Mouse (Mus musculus): ENCODE measurements around the gene Bcl2l15. TPM values are rescaled to one million over a fixed set of nuclear protein-coding genes. Genes with fewer than 3 reads are reported as not detected.

Bcl2l15 gene
- polyA plus RNA-seq, 1 experiment from 2014 or later: not detected

- Histone ChIP-seq H3K27me3 (replicated peaks) (no peaks in the 10 kb centered on the region), H3K4me1 (no peaks in the 10 kb centered on the region), H3K4me2 (replicated peaks) (no peak overlapping the region), H3K36me3 (no peaks in the 10 kb centered on the region), H3K9ac (no peak overlapping the region), H3K4me3 (no peak overlapping the region), H3K27ac (no peak overlapping the region), H3K9me3 (no peaks in the 10 kb centered on the region)
- ATAC-seq (ENCODE audit: low FRiP score, low read depth): no peak
- WGBS: 90% methylated on average over 6 of the region's 6 CpGs
Measured at GRCm38 (mm10) chr3:103857977-103858563, 25.7 kb downstream of the Bcl2l15 start.

- 84% methylated on average over 12 of the region's 12 CpGs for WGBS
- no peak for ATAC-seq (ENCODE audit: low FRiP score, low read depth)
Measured at GRCm38 (mm10) chr3:103858881-103859801, 26.7 kb downstream of the Bcl2l15 start, which contains the start of gene Ptpn22. Gene Ptpn22, plus strand, starts transcription at chr3:103859795.

GRCm38 (mm10) chr3:103859851-103860391 is 27.5 kb downstream of the Bcl2l15 start:
- WGBS: 81% methylated on average over 6 of the region's 6 CpGs

More at GRCm38 (mm10) chr3:103858881-103859801, 26.7 kb downstream of the Bcl2l15 start, which contains the start of gene Ptpn22:
- Histone ChIP-seq H3K4me3 (no peak within 1 kb of the TSS), H3K9me3 (no peaks in the 10 kb centered on the region), H3K9ac (no peak within 1 kb of the TSS), H3K27ac (no peak within 1 kb of the TSS), H3K4me2 (replicated peaks) (no peak within 1 kb of the TSS), H3K36me3 (no peaks in the 10 kb centered on the region), H3K27me3 (replicated peaks) (no peaks in the 10 kb centered on the region), H3K4me1 (no peaks in the 10 kb centered on the region)

GRCm38 (mm10) chr3:103862721-103863220 is 30.4 kb downstream of the Bcl2l15 start:
- no peaks in the 10 kb centered on the region for H3K27me3 ChIP-seq (replicated peaks)
- H3K4me1 ChIP-seq: no peaks in the 10 kb centered on the region
- no peaks in the 10 kb centered on the region for H3K9me3 ChIP-seq
- no peak overlapping the region for H3K9ac ChIP-seq
- no peak for ATAC-seq (ENCODE audit: low FRiP score, low read depth)
- no peak overlapping the region for H3K27ac ChIP-seq
- H3K4me2 ChIP-seq (replicated peaks): no peak overlapping the region
- no peak overlapping the region for H3K4me3 ChIP-seq
- H3K36me3 ChIP-seq: no peaks in the 10 kb centered on the region
- WGBS: 83% methylated on average over 4 of the region's 4 CpGs

More at GRCm38 (mm10) chr3:103859851-103860391, 27.5 kb downstream of the Bcl2l15 start:
- H3K9me3 ChIP-seq: no peaks in the 10 kb centered on the region
- H3K4me2 ChIP-seq (replicated peaks): no peak overlapping the region
- no peak overlapping the region for H3K4me3 ChIP-seq
- H3K36me3 ChIP-seq: no peaks in the 10 kb centered on the region
- no peaks in the 10 kb centered on the region for H3K4me1 ChIP-seq
- H3K27me3 ChIP-seq (replicated peaks): no peaks in the 10 kb centered on the region
- no peak for ATAC-seq (ENCODE audit: low FRiP score, low read depth)
- no peak overlapping the region for H3K27ac ChIP-seq
- H3K9ac ChIP-seq: no peak overlapping the region

GRCm38 (mm10) chr3:103864200-103864599 is 31.8 kb downstream of the Bcl2l15 start:
- no peaks in the 10 kb centered on the region for H3K27me3 ChIP-seq (replicated peaks)
- H3K27ac ChIP-seq: no peak overlapping the region
- no peak for ATAC-seq (ENCODE audit: low FRiP score, low read depth)
- H3K36me3 ChIP-seq: no peaks in the 10 kb centered on the region
- no peak overlapping the region for H3K4me3 ChIP-seq
- no peaks in the 10 kb centered on the region for H3K4me1 ChIP-seq
- WGBS: 90% methylated on average over 6 of the region's 6 CpGs
- H3K4me2 ChIP-seq (replicated peaks): no peak overlapping the region
- H3K9me3 ChIP-seq: no peaks in the 10 kb centered on the region
- no peak overlapping the region for H3K9ac ChIP-seq

GRCm38 (mm10) chr3:103867424-103867971 is 35.1 kb downstream of the Bcl2l15 start:
- H3K4me1 ChIP-seq: no peaks in the 10 kb centered on the region
- WGBS: 90% methylated on average over 5 of the region's 5 CpGs
- no peak overlapping the region for H3K4me3 ChIP-seq
- H3K9ac ChIP-seq: no peak overlapping the region
- ATAC-seq (ENCODE audit: low FRiP score, low read depth): no peak
- no peaks in the 10 kb centered on the region for H3K36me3 ChIP-seq
- H3K27me3 ChIP-seq (replicated peaks): no peaks in the 10 kb centered on the region
- no peak overlapping the region for H3K27ac ChIP-seq
- H3K4me2 ChIP-seq (replicated peaks): no peak overlapping the region
- no peaks in the 10 kb centered on the region for H3K9me3 ChIP-seq

GRCm38 (mm10) chr3:103868008-103868407 is 35.6 kb downstream of the Bcl2l15 start:
- Histone ChIP-seq H3K4me3 (no peak overlapping the region), H3K9me3 (no peaks in the 10 kb centered on the region), H3K4me2 (replicated peaks) (no peak overlapping the region), H3K36me3 (no peaks in the 10 kb centered on the region), H3K4me1 (no peaks in the 10 kb centered on the region), H3K9ac (no peak overlapping the region), H3K27me3 (replicated peaks) (no peaks in the 10 kb centered on the region), H3K27ac (no peak overlapping the region)
- ATAC-seq (ENCODE audit: low FRiP score, low read depth): no peak
- 87% methylated on average over 4 of the region's 4 CpGs for WGBS

- Histone ChIP-seq H3K4me1 (no peaks in the 10 kb centered on the region), H3K27ac (no peak overlapping the region), H3K9ac (no peak overlapping the region), H3K4me3 (no peak overlapping the region), H3K27me3 (replicated peaks) (no peaks in the 10 kb centered on the region), H3K36me3 (no peaks in the 10 kb centered on the region), H3K4me2 (replicated peaks) (no peak overlapping the region), H3K9me3 (no peaks in the 10 kb centered on the region)
- ATAC-seq (ENCODE audit: low FRiP score, low read depth): no peak
- WGBS: 65% methylated on average over 3 of the region's 3 CpGs
Measured at GRCm38 (mm10) chr3:103872663-103873098, 40.3 kb downstream of the Bcl2l15 start.

- Histone ChIP-seq H3K9ac (no peak overlapping the region), H3K4me1 (no peaks in the 10 kb centered on the region), H3K27me3 (replicated peaks) (no peaks in the 10 kb centered on the region), H3K9me3 (no peaks in the 10 kb centered on the region), H3K4me3 (no peak overlapping the region), H3K36me3 (no peaks in the 10 kb centered on the region), H3K4me2 (replicated peaks) (no peak overlapping the region), H3K27ac (no peak overlapping the region)
- no peak for ATAC-seq (ENCODE audit: low FRiP score, low read depth)
- WGBS: 78% methylated on average over 7 of the region's 7 CpGs
Measured at GRCm38 (mm10) chr3:103874329-103874728, 41.9 kb downstream of the Bcl2l15 start.

- no peak overlapping the region for H3K4me3 ChIP-seq
- H3K9ac ChIP-seq: no peak overlapping the region
- no peaks in the 10 kb centered on the region for H3K36me3 ChIP-seq
- H3K27ac ChIP-seq: no peak overlapping the region
- WGBS: 78% methylated on average over 11 of the region's 11 CpGs
- H3K4me1 ChIP-seq: no peaks in the 10 kb centered on the region
- no peaks in the 10 kb centered on the region for H3K27me3 ChIP-seq (replicated peaks)
- H3K4me2 ChIP-seq (replicated peaks): no peak overlapping the region
- H3K9me3 ChIP-seq: no peaks in the 10 kb centered on the region
- ATAC-seq (ENCODE audit: low FRiP score, low read depth): no peak
Measured at GRCm38 (mm10) chr3:103885946-103886345, 53.5 kb downstream of the Bcl2l15 start.

GRCm38 (mm10) chr3:103887581-103887980 is 55.2 kb downstream of the Bcl2l15 start:
- WGBS: 49% methylated on average over 3 of the region's 3 CpGs
- no peak overlapping the region for H3K4me3 ChIP-seq
- ATAC-seq (ENCODE audit: low FRiP score, low read depth): no peak
- no peak overlapping the region for H3K9ac ChIP-seq
- no peak overlapping the region for H3K4me2 ChIP-seq (replicated peaks)
- H3K4me1 ChIP-seq: no peaks in the 10 kb centered on the region
- H3K27ac ChIP-seq: no peak overlapping the region
- H3K9me3 ChIP-seq: no peaks in the 10 kb centered on the region
- H3K27me3 ChIP-seq (replicated peaks): no peaks in the 10 kb centered on the region
- no peaks in the 10 kb centered on the region for H3K36me3 ChIP-seq

- 94% methylated on average over 3 of the region's 3 CpGs for WGBS
- ATAC-seq (ENCODE audit: low FRiP score, low read depth): no peak
- Histone ChIP-seq H3K36me3 (no peaks in the 10 kb centered on the region), H3K27me3 (replicated peaks) (no peaks in the 10 kb centered on the region), H3K27ac (no peak overlapping the region), H3K4me3 (no peak overlapping the region), H3K4me1 (no peaks in the 10 kb centered on the region), H3K9ac (no peak overlapping the region), H3K9me3 (no peaks in the 10 kb centered on the region), H3K4me2 (replicated peaks) (no peak overlapping the region)
Measured at GRCm38 (mm10) chr3:103893374-103893773, 61.0 kb downstream of the Bcl2l15 start.

Measured in neural tube, embryonic 12.5 days (tissue).